Comparison of ENCODE assay signal across 8 mouse cellular contexts in the genomic region with DNA sequence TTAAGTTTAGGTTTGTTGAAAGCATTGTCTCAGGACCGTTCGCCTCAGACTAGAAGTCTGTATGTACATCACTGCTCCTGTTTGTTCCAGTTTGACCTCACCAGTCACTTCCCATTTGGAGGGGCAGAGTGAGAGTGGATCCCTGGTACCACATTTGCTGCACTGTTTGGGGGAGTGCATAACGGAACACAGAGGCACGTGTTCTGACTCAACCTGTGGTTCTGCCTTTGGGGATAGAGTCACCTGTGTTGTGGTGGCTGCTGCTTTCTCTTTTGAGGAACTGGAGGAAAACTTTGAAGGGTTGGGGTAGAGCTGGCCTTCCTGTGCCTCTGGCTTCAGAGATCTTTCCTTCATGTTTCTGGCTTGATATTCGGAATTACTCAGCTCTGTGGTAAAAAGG. TPM values are rescaled to one million over a fixed set of nuclear protein-coding genes. Genes with fewer than 3 reads are reported as not detected.
DNase-seq lines count a peak whose midpoint lies in the region; ATAC-seq lines count a peak whose summit lies in the region.

No protein-coding gene starts in this region.

- no peaks in the 10 kb centered on the region for H3K27me3 ChIP-seq in kidney, embryonic 15.5 days
- H3K27me3 ChIP-seq in embryonic facial prominence, embryonic 14.5 days (replicated peaks; ENCODE audit: control insufficient read depth, insufficient read depth, low read length) = no peaks in the 10 kb centered on the region
- H3K27me3 ChIP-seq in intestine, embryonic 15.5 days (replicated peaks) = no peaks in the 10 kb centered on the region

- H3K9me3 ChIP-seq in kidney, embryonic 15.5 days (replicated peaks) = no peaks in the 10 kb centered on the region
- no peaks in the 10 kb centered on the region for H3K9me3 ChIP-seq in embryonic facial prominence, embryonic 14.5 days (ENCODE audit: control insufficient read depth, low read length)
- H3K9me3 ChIP-seq in intestine, embryonic 15.5 days = no peaks in the 10 kb centered on the region

- WGBS in kidney, embryonic 15.5 days = 67% methylated on average over 5 of the region's 5 CpGs
- WGBS in embryonic facial prominence, embryonic 14.5 days = 64% methylated on average over 5 of the region's 5 CpGs
- 75% methylated on average over 5 of the region's 5 CpGs for WGBS in intestine, embryonic 15.5 days

- H3K4me1 ChIP-seq in kidney, embryonic 15.5 days = peaks cover 61% of the 10 kb centered on the region
- H3K4me1 ChIP-seq in embryonic facial prominence, embryonic 14.5 days (ENCODE audit: control insufficient read depth, insufficient read depth, low read length) = peaks cover 13% of the 10 kb centered on the region; the same call in 1 of the 2 replicates
- peaks cover 32% of the 10 kb centered on the region for H3K4me1 ChIP-seq in intestine, embryonic 15.5 days (replicated peaks)

- peak overlapping the region; percentile 96 for H3K4me2 ChIP-seq in kidney, embryonic 15.5 days
- H3K4me2 ChIP-seq in embryonic facial prominence, embryonic 14.5 days (ENCODE audit: low read depth, low read length) = peak overlapping the region; percentile 98
- peak overlapping the region; percentile 98 for H3K4me2 ChIP-seq in intestine, embryonic 15.5 days (replicated peaks)

- H3K36me3 ChIP-seq in kidney, embryonic 15.5 days = no peaks in the 10 kb centered on the region
- H3K36me3 ChIP-seq in embryonic facial prominence, embryonic 14.5 days (ENCODE audit: control insufficient read depth, insufficient read depth, low read length) = no peaks in the 10 kb centered on the region
- no peaks in the 10 kb centered on the region for H3K36me3 ChIP-seq in intestine, embryonic 15.5 days

- H3K4me3 ChIP-seq in kidney, embryonic 15.5 days (replicated peaks) = peak overlapping the region; percentile 68
- peak overlapping the region; percentile 88 for H3K4me3 ChIP-seq in embryonic facial prominence, embryonic 14.5 days (ENCODE audit: low read depth, low read length)
- peak overlapping the region; percentile 89 for H3K4me3 ChIP-seq in intestine, embryonic 15.5 days (replicated peaks)

- no peak for ATAC-seq in kidney, embryonic 15.5 days (replicated peaks; ENCODE audit: low FRiP score)
- ATAC-seq in embryonic facial prominence, embryonic 14.5 days (ENCODE audit: low read depth) = no peak
- no peak for ATAC-seq in intestine, embryonic 15.5 days

- DNase-seq in kidney, adult 11 months = no peak
- DNase-seq in embryonic facial prominence, embryonic 14.5 days (ENCODE audit: low spot score) = no peak
- peak; percentile 5 for DNase-seq in naive thymus-derived CD4-positive, alpha-beta T cell, adult 2 months (ENCODE audit: low read depth)
- no peak for DNase-seq in ovary, postnatal 14 days (ENCODE audit: low spot score)
- DNase-seq in cerebellum, adult 18-20 months = no peak
- no peak for DNase-seq in cerebellum, postnatal 36 days

- peak overlapping the region; percentile 95; the same call in 1 of the 2 replicates for H3K9ac ChIP-seq in kidney, embryonic 15.5 days
- peak overlapping the region; percentile 98; the same call in 1 of the 2 replicates for H3K9ac ChIP-seq in embryonic facial prominence, embryonic 14.5 days (ENCODE audit: low read depth, low read length)
- H3K9ac ChIP-seq in intestine, embryonic 15.5 days = no peak overlapping the region

- no peak overlapping the region for H3K27ac ChIP-seq in kidney, embryonic 15.5 days
- H3K27ac ChIP-seq in embryonic facial prominence, embryonic 14.5 days (replicated peaks; ENCODE audit: low read depth, low read length) = no peak overlapping the region
- no peak overlapping the region for H3K27ac ChIP-seq in intestine, embryonic 15.5 days

RNA-seq across cellular contexts. Expression of gene Acvr2b, which starts 2.2 kb away (rescaled TPM):
- polyA plus RNA-seq in kidney, embryonic 15.5 days (2015; fragmentation: Nextera tagmentation; extraction: Ambion mirVana) = 36.4 and 36.6 TPM in 2 replicates
- polyA plus RNA-seq in embryonic facial prominence, embryonic 14.5 days (2014; fragmentation: Nextera tagmentation; extraction: Ambion mirVana) = 18.1 and 19.4 TPM in 2 replicates
- polyA plus RNA-seq in intestine, embryonic 15.5 days (2015; fragmentation: Nextera tagmentation; extraction: Ambion mirVana) = 20.9 and 22.7 TPM in 2 replicates

RNA-seq across cellular contexts. Expression of gene Slc22a14, which starts 38.7 kb away (rescaled TPM):
- polyA plus RNA-seq in kidney, embryonic 15.5 days (2015; fragmentation: Nextera tagmentation; extraction: Ambion mirVana) = 0.30 TPM in 1 of 2 replicates, not detected in the other
- 0.26 TPM in 1 of 2 replicates, not detected in the other for polyA plus RNA-seq in embryonic facial prominence, embryonic 14.5 days (2014; fragmentation: Nextera tagmentation; extraction: Ambion mirVana)
- polyA plus RNA-seq in intestine, embryonic 15.5 days (2015; fragmentation: Nextera tagmentation; extraction: Ambion mirVana) = 0.06 TPM in 1 of 2 replicates, not detected in the other

RNA-seq across cellular contexts. Expression of gene Exog, which starts 40.7 kb away (rescaled TPM):
- polyA plus RNA-seq in kidney, embryonic 15.5 days (2015; fragmentation: Nextera tagmentation; extraction: Ambion mirVana) = 24.1 and 25.3 TPM in 2 replicates
- polyA plus RNA-seq in embryonic facial prominence, embryonic 14.5 days (2014; fragmentation: Nextera tagmentation; extraction: Ambion mirVana) = 22.5 and 26.4 TPM in 2 replicates
- 19.6 and 19.9 TPM in 2 replicates for polyA plus RNA-seq in intestine, embryonic 15.5 days (2015; fragmentation: Nextera tagmentation; extraction: Ambion mirVana)

RNA-seq across cellular contexts. Expression of gene Xylb, which starts 46.9 kb away (rescaled TPM):
- polyA plus RNA-seq in kidney, embryonic 15.5 days (2015; fragmentation: Nextera tagmentation; extraction: Ambion mirVana) = 20.8 and 26.9 TPM in 2 replicates
- polyA plus RNA-seq in embryonic facial prominence, embryonic 14.5 days (2014; fragmentation: Nextera tagmentation; extraction: Ambion mirVana) = 4.8 and 5.0 TPM in 2 replicates
- 13.2 and 14.5 TPM in 2 replicates for polyA plus RNA-seq in intestine, embryonic 15.5 days (2015; fragmentation: Nextera tagmentation; extraction: Ambion mirVana)
